Mouse (Mus musculus): ENCODE results near the gene Gm20379.
A peak's percentile ranks its signal among the peaks of the same experiment; 100 is the strongest.

Gene Gm20379

DNA sequence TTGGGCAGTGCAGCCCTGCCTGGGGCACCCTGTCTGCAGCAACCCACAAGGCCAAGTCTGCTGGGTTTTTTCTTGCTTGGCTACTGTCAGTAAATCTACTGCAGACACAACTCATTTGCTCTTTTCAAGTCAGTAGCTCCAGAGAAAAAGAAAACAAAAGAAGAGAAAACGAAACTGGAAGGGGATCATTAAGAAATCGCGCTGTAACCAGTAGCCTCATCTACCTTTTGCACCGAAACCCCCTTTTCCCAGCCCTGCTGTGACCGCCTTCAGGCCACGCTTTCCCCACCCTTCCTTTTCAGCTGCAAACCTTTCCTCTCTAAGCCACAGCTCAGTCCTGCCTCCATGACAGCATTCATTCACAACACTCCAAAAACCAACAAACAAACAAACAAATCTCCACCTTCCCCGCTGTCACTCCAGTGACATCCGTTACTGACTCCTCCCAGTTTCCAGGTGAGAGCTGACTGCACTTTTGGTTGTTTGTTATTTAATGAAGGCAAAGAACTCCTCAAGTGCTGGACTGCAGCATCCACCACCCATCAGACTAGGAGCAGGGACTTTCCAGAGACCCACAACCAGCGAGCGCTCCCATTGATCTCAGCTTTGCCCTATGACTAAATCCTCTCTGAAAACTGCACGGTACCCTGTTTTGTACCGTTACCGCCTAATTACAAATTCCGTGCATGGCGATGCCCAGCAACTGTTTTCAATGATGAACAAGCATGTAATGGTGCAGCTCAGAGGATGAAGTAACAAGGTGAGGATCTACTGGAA lies 26.5 kb downstream of the Gm20379 start:
- peak; percentile 25 for DNase-seq (ENCODE audit: low read depth, low spot score)

DNA sequence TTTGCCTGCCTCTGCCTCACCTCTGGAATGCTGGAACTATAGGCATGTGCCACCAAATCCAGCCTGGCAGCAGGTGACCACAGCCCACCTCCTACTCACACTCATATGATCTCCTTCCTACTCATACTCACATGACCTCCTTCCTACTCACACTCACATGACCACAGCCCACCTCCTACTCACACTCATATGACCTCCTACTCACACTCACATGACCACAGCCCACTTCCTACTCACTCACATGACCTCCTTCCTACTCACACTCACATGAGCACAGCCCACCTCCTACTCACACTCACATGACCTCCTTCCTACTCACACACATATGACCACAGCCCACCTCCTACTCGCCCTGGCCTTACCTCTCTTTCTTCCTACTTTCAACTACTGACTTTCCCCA lies 31.1 kb downstream of the Gm20379 start:
- DNase-seq (ENCODE audit: low read depth, low spot score) = no peak

DNA sequence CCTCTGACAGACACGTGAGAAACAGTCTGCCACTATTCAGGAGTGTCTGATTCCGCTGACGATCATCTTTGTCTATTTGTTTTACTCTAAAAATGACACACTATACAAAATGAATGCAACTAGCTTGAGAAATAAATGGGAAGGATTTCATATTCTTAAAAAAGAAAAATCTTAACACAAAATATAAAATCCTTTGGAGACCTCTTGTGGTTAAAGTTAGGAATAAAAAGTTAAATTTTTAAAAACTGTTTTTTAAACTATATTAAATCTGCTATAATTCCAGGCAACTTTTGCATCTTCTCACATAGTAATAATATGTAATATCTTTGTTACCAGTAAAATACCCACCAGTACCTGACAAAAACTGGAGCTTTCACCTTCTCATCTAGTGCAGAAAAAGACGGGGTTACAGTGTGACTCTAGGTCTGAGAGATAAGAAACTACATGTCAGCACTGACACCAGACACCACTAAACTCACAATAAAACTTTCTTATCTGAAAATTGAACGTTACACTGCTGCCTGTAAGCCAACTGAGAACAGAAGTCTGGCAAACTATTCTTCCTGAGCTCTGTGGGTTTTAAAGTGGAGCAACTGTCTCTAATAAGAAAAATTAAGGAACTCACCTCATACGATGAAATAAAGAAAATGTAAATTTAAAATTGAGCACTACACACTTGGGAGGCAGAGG lies 32.1 kb downstream of the Gm20379 start:
- DNase-seq (ENCODE audit: low read depth, low spot score) = no peak

DNA sequence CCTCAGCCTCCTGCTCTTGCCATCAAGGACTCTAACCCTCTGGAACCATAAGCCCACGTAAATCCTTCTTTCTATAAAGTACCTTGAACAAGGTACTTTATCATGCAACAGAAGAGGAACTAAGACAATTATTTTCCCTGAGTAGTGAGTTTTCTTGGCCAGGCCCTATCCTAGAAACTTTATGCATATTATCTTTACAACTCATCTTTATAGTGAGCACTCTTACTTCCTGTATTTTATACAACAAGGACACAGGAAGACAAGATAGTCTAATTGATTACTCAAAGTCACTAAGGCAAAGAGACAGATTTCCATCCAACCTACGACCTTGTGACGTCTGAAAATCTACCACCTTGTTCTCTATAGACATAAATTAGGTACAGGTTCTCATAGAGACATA lies 34.0 kb downstream of the Gm20379 start:
- no peak for DNase-seq (ENCODE audit: low read depth, low spot score)

DNA sequence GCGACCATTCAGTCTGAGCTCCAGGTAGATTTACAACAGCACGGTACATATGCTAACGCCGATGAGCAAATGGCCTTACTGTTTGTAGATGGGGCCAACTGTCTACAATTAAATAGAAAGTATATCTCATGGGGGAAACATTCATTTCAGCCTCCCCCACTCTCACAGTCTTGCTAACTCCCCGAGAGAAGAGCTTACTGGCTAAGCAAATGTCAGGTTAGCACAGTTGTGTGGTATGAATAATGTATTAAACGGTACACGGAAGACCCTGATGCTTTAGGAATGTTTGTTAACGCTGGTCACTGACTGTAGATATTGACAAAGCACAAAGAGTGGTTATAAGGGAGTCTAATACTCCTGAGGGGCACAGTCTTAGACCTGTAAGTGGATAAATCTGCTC lies 38.3 kb downstream of the Gm20379 start:
- DNase-seq (ENCODE audit: low read depth, low spot score) = no peak

DNA sequence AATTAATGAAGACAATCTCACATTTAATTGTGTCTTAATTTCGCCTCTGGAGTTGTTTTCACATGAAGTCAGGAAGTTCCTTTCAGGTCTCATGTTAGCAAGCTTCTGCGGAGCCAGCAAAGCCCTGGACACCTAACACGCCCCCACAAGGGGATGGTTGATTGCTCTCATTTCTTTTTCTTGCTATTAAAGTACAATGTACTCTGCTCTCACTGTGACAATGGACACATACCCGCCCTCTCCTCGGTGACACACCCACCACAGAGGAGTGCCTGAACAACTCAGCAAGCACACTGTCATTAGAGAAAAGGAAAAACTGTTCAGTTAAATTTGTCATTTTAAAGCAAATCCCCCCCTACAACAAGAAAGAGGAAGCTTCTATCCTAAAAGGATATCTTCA lies 40.6 kb downstream of the Gm20379 start:
- DNase-seq (ENCODE audit: low read depth, low spot score) = no peak

DNA sequence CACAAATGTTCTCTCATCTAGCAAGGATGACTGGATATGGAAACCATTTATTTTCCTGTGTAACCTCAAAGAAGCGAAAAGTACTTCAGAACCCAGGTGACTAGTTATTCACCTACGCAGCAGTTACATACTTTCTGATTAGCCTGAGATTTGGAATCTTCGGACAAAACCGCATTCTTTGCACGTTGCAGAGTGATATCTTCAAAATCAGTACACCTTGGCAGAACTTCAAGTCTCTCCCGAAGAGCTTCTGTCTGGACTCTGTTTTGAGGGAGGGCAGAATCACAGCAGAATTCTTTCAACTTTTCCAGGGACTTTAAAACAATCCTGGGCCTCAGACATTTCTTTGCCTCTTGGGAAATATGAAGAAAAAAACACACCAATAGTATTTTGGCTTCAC lies 45.3 kb downstream of the Gm20379 start:
- DNase-seq (ENCODE audit: low read depth, low spot score) = no peak

DNA sequence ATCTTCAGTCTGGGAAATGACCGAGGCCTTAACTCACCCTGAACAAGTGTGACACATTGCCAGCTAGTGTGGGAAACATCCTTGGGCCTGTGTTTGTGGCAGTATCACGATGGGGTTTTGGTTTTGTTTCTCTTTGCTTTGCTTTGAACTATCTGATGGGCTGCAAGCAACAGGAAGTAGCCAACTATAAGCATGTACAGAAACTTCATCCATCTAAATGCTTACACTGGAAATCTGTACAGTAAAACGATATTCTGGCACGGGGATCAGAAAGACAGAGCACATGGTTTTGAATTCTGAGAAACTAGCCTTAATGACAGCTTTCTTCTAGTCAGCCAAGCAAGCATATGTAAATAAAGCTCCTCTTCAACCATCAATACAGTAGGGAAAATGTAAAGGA lies 48.2 kb downstream of the Gm20379 start:
- DNase-seq (ENCODE audit: low read depth, low spot score) = no peak

DNA sequence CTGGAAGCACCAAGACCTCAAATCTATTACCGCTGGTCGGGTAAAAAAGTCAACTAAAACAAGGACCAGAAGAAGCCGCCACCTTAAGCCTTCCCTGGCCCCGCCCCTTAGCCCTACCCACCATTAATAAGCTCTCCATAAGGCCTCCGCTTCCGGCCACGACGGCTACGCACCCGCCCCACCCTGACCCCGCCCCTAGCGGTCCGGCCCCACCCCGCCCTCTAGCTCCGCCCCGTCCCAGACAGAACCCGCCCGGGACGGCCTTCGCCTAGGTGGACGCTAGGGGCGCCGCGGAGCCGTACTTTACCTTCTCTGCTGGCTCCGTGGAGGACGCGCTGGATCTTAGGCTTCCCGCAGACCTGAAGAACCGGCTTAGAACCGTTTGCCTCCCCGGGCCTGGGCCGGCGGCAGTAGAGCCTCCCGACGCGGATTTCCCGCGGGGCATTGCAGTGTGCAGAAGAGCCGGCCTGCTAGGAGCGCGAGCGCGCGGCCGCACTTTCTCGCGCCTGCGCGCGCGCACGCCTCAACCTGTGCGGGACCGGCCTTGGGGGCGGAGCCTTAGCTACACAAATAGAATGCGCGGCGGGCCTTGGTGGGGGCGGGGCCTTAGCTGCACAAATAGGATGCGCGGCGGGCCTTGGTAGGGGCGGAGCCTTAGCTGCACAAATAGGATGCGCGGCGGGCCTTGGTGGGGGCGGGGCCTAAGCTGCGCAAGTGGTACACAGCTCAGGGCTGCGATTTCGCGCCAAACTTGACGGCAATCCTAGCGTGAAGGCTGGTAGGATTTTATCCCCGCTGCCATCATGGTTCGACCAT lies 48.9 kb downstream of the Gm20379 start, which contains the start of the genes Dhfr and Msh3:
Gene Dhfr, plus strand, starts transcription at position 271 of the 816 bp plus-strand sequence.
Gene Msh3, minus strand, starts transcription at position 548 of the 816 bp plus-strand sequence.
- peak; percentile 97 for DNase-seq (ENCODE audit: low read depth, low spot score)

DNA sequence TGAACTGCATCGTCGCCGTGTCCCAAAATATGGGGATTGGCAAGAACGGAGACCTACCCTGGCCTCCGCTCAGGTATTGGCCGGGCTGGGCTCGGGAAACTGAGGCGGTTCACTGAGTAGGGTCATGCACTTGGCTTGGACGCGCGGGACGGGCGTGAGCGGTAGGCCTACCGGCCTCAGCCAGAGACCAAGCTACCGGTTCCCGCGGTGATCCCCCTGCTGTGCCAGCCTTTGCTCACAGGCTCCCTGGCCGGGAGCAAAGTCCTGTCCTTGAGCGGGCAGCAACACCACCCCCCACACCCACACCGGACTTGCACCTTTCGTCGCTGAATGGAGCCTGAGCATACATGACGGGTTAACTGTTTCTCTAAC lies 49.5 kb downstream of the Gm20379 start:
- DNase-seq (ENCODE audit: low read depth, low spot score) = no peak

DNA sequence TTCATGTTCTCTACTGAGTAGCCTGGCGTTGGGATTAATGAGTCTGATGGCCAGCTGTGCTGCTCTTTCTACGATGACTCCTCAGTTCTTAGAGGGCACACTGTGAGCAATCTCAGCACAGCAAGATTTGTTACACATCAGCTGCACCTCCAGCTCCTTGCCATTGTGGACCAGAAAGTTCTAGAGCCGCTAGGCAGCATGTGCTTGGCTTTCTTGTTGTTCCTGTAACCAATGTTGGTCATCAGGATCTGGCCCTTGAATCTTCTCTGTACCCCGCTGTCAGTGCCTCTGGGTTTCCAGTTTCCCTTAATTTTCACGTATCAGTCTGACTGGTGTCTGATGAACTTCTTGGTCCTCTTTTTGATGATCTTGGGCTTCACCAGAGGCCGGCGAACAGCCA lies 50.6 kb downstream of the Gm20379 start:
- DNase-seq (ENCODE audit: low read depth, low spot score) = peak; percentile 26

All from R1 (cell line).